Mouse (Mus musculus): ENCODE data around the gene Htr2b.

Htr2b gene

DNA sequence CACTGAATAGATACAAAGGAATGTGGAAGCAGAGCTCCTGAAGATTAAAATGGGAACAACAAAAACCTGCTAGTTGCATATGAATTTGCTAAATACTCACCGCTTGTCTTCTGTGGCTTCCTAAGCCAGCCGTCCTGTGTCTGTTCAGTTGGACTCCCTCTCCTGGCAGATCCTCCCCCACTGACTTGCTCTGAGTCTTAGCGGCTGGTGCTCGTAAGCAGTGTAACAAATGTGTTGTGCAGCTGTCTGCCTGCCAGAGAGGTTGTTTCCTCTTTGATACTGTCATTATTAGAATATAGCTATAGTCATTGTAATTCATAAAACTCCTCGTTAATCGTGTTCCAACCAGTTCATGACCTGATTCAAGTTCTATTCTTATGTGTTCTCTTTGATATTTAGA, at the start of gene Htr2b:
Htr2b (minus strand) TSS at position 192 of the 400 bp plus-strand sequence.
- DNase-seq (ENCODE audit: low read depth, low spot score), result no peak

DNA sequence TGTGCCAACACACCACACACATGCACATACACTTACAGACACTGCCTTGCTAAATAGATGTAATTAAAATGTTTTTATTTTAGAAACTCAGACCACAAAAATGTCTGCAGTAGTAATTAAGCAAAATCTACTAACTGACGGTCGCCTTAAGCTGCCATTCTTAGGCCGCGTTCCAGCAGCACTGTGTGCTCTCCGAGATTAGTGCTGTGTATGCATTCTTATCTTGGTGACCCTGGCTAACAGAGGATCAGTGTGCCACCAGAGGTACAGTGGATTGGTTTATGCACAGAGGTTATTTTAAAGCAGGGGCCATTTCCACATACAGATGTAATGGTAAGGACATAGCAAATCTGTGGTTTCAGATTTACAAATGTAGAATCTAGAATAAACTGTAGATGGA, 49.3 kb upstream of the Htr2b start:
- no peak for DNase-seq (ENCODE audit: low read depth, low spot score)

DNA sequence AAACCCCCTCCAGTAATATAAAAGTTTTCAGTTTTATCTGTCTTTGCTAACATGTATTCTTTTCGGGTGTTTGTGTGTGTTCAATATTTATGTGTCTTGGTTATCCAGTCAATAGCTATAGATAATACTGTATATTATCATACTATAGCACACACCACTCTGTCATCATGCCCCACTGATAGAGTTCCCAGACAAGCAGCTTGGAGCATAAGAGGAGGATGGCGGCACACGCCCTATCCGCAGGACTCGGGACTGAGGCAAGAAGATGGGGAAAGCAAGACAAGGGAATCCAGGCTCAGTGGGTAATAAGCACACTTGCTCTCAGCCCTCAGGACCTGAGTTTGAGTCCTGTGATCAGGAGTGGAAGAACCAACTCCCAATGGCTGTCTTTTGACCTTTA, 48.7 kb upstream of the Htr2b start:
- no peak for DNase-seq (ENCODE audit: low read depth, low spot score)

DNA sequence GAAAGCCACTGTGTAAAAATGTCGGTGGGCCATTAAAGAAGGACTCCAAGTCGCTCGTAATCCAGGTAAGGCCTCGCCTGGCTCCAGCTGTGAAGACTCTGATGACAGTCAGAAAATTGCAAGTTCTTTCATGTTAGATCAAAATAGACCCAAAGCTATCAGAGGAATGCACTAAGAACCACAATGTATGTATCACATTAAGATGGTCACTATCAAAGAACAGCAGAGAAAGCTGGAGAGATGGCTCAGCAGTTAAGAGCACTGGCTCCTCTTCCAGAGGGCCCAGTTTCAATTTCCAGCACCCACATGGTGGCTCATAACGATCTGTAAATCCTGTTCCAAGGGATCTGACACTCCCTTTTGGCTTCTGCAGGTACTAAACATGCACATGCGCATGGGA, 48.3 kb upstream of the Htr2b start:
- DNase-seq (ENCODE audit: low read depth, low spot score), result no peak

DNA sequence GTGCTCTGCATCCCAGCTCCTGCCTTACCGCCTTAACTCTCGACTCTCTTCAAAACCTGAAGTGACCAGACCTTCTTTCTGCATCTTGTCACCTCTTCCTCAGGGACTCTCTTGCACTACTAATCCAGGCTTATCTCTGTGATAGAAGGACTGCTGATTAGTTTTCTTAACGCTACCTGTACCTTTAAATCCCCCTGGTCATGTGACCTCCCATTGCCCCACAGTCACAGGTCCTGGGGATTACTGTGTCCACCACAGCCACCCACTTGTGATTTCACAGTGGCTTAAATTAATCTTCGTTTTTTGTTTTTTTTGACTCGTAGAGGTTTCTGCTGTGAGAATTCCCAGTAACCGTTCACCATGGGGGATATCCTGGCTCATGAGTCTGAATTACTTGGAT, 44.8 kb upstream of the Htr2b start:
- no peak for DNase-seq (ENCODE audit: low read depth, low spot score)

DNA sequence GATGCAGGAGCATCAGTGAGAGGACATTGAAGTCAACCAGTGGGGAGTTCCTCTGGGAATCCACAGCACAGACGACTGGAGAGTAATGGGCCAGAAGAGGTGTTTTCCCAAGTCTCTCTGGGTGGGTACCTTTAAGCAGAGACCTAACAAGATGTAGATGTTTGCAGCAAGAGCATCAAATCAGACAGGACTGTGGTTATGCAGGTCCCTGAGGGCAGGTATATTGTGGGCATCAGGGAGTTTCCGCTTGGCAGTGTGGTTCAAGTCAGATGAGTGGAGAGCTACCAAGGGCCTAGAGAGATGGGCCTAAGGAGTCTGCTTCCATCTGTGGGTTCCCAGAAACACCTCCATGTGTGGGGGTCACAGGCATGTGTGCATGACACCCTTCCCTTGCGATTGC, 44.3 kb upstream of the Htr2b start:
- no peak for DNase-seq (ENCODE audit: low read depth, low spot score)

DNA sequence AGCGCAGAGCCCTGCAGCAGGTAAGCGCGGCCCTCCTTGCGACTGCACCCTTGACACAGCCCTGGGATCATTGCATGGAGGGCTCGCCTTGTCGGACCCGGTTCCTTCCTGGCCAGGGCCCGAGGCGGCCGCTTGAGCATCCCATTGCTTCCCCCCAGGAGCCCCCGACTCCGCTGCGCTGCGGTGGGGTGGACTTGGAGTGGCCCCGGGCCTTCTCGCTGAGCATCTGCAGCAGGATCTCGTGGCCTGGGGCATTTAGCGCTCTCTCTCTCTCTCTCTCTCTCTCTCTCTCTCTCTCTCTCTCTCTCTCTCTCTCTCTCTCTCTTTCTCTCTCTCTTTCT, 43.0 kb upstream of the Htr2b start:
- DNase-seq (ENCODE audit: low read depth, low spot score), result no peak

DNA sequence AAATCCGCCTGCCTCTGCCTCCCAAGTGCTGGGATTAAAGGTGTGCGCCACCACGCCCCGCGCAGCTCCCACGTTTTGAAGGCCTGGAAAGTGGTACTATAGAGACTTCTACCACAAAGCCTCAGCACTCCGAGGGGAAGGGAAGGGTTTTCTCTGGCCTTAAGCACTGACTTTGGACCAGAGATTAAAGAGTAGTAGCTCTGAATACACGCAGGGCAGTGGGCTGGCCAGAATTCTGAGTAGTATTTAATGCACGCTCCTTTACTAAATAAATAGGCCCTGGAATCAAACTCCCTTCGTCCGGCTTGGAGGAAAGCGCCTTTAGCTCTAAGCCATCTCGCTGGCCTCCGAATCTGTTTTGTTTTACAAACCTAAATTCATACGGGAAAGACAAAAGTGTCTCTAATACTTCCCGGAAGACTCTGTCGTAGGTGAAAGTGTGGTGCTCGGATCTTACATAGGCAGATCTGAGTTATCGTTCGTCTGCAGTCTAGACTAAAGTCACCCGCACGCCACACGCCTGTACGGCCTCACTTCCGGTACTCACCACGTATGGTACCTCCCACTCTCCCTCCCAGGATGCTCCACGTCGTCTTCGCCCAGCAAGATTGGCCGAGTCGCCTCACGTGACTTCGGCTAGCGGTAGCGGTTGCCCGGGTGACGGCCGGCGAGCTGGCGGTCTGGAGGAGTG, 42.5 kb upstream of the Htr2b start, which contains the start of gene Armc9:
Armc9 (plus strand) TSS at position 648 of the 691 bp plus-strand sequence.
- DNase-seq (ENCODE audit: low read depth, low spot score), result peak; percentile 94

DNA sequence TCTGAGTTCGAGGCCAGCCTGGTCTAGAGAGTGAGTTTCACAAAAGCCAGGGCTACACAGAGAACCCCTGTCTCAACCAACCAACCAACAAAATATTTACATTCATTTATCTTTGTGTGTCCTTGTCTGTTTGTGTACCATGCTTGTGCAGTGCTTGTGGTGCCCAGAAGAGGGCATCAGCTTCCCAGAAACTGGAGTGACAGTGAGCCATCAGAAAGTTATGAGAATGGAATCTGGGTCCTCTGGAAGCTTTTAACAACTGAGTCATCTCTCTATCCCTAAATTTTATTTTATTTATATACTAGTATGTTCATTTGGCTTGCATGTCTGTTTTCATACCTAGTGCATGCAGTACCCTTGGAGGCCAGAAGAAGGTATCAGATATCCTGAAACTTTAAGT, 40.8 kb upstream of the Htr2b start:
- DNase-seq (ENCODE audit: low read depth, low spot score), result no peak

DNA sequence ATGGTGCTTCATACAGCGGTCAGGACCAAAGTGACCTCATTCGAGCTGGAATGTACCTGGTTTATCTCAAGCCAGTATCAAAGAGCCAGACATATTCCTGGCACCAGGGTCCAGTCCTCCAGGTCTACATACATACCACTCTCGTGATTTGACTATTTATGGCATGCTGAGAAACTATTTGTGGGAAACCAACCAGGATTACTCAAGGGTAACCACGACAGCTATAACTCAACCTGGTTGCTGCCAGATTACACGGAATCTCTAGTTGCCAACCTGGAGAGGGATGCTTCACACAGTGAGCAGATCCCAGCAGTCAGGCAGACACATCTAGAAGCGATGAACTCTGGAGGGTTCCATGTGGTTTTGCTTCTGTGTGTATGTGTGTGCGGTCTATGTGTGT, 39.6 kb upstream of the Htr2b start:
- no peak for DNase-seq (ENCODE audit: low read depth, low spot score)

DNA sequence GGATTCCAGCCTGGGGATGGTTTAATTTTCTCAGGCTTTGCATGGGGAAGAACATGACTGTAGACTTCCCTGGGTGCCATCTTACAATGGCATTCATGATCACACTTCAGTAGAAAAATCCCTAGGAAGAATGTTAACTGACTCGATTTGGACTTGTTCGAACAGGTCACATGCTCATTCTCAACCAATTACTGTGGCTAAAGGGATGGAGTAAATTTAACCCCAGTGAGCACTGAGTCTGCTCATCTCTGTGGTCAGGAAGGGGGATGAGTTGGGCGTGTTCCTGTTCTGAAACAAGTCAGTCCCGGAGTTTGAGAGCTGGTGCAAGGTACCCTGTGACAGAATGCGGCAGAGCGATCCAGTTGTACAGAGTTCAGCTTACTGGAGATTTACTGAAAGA, 39.2 kb upstream of the Htr2b start:
- DNase-seq (ENCODE audit: low read depth, low spot score), result no peak

DNA sequence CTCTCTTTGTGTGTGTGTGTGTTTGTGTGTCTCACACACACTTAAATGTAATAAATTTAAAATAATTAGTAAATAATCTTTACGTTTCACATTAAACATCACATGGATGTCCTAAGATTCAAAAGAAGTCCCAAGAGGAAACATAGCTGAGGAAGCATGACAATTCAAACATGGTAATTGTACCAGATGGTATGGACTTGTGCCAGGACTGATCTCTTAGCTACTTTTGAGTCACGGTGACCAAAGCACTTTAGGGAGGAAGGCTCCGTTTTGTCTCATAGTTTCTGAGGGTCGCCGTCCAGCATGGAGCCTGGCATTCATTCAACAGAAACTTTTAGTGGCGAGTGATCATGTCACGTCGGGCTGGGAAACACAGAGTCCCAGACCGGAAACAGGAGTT, 36.4 kb upstream of the Htr2b start:
- DNase-seq (ENCODE audit: low read depth, low spot score), result no peak

DNA sequence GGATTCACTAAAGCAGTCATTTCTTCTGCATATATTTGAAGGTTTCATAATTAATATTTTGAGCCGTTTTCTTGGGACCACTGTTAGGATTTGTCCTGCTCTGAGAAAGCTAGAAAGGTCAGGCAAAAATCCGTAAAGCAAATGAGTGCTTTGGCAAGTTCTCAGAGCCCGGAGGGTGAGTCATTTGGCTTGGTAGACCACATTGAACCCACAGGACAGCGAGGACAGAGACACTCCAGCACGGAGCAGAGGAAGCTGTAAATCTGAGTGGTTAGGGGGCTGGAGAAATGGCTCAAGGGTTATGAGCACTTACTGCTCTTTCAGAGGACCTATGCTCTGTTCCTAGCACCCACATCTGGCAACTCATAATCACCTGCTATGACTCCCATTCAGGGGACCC, 35.8 kb upstream of the Htr2b start:
- DNase-seq (ENCODE audit: low read depth, low spot score), result no peak

DNA sequence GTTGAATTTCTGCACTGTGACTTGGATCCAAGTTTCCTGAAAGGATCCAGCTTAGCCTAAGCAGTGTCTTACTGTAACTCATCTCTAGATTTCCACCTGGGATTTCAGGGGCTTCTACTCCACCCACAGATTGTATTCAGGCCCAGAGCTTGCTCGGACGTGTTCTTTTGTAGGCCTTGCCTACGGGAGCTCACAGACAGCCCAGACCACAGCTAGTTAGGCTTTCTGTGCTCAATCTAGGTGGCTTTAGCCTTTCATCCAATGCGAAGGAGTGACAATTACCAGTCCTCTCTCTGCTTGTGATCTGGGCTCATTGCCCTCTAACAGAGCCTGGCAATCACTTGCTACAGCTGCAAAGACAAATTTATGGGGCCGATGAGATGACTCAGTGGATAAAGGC, 34.5 kb upstream of the Htr2b start:
- no peak for DNase-seq (ENCODE audit: low read depth, low spot score)

DNA sequence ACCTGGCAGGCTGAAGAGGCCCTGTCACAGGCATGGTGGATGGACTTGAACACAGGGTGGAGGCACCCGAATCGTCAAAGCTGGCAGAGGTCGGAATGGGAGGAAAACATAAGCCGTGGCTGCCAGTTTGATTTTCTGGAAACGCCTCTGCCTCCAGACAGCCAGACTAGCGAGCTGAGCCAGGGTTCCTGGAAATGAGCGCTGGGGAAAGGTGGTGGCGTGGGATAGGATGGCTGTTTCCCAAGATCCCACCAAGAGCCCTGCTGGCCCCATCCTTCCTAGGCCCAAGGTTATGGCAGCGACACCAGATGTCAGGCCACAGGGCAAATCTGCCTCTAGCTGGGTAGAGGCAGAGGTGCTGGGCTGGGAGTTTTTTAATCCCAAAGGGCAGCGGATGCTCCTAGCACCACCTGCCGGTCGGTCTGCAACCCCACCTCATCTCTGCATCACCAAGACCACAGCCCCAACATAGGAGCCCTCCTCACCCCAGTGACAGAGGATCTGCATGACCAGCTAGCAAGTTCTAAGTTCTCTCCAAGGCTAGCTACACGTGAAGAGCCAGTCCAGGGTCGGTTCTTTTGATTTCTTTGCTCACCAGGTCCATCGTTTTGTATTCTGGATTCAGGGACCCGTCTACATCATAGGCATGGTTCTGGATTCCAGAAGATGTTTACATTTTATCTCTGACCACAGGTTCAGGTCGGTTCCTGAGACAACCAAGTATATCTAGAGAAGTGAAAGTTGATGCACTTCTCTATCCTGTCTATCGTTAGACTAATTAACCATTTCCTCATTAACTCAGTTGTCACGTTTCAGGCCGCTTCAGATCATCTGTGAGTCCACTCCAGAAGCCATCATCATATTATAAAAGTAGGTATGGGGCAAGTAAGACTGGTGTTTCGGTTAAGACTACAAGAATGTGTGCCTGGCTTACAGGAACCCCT, 32.5 kb upstream of the Htr2b start:
- DNase-seq (ENCODE audit: low read depth, low spot score), result no peak

DNA sequence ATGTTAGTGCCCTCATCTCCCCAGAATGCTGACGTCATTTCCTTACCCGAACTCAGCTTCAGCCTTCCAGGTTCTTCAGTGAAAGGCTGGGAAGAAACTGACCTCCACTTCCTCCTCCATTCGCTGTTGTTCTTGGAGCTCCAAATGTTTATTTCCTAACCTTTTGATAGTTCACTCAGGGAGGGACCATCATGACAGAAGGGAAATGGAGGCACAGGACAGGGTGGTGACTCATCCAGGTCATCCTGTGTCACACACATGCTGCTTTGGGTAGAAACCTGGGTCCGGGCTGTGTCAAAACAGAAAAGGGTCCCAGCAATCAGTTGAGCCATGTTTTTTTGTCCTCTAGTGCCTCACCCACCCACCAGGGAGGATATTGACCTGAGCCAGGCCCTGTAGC, 31.4 kb upstream of the Htr2b start:
- no peak for DNase-seq (ENCODE audit: low read depth, low spot score)

DNA sequence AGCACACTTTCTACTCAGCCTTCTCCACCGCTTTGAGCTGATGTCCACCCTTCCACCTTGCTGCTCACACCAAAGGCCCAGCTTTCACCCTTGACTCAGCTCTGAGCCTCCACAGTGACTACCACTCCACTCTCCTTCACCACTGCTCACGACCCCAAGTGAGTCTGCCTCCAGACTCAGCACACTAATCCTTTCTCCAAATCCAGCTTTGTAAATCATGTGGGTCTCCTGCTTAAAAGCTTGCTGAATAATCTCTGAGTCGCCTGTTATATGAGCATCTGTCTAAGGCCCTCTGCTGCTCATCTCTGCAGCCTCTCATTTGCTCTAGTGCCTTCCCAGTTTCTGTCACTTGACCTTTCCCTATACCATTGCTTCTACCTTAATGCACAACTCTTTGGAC, 29.3 kb upstream of the Htr2b start:
- DNase-seq (ENCODE audit: low read depth, low spot score), result no peak

DNA sequence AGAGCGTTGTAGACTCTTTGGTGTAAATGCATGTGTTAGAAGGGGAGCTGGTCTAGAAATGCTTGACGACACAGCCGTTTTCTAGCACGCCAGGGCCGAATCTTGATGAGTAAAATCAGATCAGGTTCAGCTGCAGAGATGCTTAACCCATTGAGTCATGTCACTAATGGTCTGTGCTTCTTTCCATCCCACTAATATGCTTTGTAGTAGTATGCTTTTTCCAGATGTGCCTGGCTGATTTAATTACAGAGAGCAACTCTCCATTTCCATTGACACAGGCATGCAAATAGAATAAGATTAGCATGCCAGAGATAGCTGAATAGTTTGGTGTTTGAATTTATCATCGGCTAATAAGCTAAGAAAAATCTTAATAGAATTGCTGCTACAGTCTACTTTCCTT, 23.5 kb upstream of the Htr2b start:
- DNase-seq (ENCODE audit: low read depth, low spot score), result no peak

DNA sequence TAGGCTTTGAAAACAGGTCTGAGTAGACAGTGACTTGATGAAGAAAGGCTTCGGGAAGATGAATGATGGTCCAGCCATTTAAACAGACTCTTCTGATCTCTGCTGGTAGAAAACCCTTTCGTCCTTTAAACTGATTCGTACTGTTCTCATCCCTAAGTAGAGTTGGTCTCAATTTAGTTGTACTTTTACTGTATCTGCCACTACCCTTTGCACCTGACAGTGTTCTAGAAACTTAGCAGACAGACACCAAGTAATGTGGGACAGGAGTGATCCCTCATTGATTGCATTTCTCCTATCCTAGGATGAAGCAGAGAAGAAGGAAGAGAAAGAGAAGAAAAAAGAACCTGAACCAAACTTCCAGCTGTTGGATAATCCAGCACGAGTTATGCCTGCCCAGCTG, 21.6 kb upstream of the Htr2b start, which contains the start of gene Gm21972:
Gm21972 (plus strand) TSS at position 301 of the 400 bp plus-strand sequence.
- no peak for DNase-seq (ENCODE audit: low read depth, low spot score)

DNA sequence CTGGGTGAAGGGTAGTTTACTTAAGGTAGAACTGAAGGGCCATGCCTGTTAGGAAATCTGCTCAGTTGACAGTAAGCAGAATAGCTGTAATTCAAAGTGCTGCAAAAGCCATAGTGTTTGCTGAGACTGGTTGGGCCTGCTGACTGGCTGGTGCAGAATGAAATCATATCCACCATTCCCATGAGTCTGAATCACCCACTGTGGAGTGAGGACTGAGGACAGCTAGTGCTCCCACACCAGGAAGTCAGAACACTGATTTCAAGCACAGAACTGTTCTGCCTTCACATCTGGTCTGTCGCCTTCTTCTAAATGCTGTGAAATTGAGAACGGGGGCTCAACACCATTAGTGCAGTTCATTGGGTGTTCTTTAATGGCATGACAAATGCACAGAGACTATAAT, 14.3 kb upstream of the Htr2b start:
- no peak for DNase-seq (ENCODE audit: low read depth, low spot score)

DNA sequence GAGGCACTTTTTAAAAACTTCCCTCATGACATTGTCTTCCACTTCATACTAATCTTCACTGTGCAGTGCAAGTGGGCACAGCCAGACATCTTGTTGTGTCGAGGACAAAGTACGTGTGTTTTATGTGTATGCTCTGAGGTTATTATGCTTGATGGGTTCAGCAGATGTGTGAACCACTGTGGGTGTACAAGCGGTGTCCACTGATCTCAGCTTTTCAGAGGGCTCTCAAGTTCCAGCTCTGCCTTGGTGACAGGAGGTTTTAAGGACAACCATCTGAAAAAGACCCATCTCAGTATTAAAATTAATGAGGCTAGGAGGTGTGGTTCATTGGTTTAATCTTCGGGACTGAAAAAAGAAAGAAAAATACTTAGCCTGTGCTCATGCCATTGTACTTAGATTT, 7.8 kb upstream of the Htr2b start:
- DNase-seq (ENCODE audit: low read depth, low spot score), result no peak

DNA sequence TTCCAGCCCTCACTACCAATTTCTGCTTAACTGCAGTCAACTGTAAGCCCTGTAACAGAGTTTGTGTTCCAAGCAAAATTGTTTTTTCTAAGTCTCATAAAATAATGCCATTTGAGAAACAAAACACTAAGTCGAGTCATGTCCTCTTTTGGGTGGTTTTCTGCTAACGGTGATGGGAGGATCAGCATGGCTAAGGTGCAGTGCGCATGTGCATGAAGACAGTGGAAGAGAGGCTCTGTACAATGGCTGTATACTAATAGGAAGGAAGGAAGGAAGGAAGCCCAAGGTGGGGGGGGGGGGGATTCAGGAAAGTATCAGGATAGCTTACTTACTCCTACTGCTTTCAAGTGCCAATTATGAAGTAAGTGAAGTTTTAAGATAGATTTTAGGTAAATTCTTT, 2.4 kb upstream of the Htr2b start:
- DNase-seq (ENCODE audit: low read depth, low spot score), result no peak

DNA sequence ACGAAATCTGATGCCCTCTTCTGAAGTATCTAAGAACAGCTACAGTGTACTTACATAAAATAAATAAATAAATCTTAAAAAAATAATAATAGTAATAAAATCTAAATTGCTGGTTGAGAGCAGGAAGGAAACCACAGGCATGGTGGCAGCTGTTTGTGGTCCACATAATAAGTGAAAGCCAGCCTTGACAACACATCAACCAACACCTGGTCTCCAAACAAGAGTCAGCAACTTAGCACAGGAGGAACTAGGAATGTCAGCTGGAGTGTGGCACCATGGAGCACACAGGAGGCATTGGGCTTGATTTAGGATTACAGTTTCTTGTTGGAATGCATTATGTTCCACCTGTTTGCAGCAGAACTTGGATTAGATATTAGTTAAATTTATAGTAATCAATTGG, 6.7 kb downstream of the Htr2b start:
- DNase-seq (ENCODE audit: low read depth, low spot score), result no peak
